Mouse (Mus musculus) ES-E14 (cell line): ENCODE data around the gene Wnt7a. TPM values are rescaled to one million over a fixed set of nuclear protein-coding genes. Genes with fewer than 3 reads are reported as not detected.

Source experiments
- DNase-seq: peaks from one replicate; pipeline ENCODE4 v3.0.0-alpha.2; 2013; ENCODE audit warnings: low read depth, low spot score
- H3K27ac ChIP-seq: 2 replicates; pipeline ENCODE4 v1.5.1; 2012; ENCODE audit warnings: low read depth, mild to moderate bottlenecking, low read length, moderate library complexity, mixed read lengths; ENCODE audit not compliant: poor library complexity, insufficient read depth, severe bottlenecking
- H3K36me3 ChIP-seq: 2 replicates; pipeline ENCODE4 v1.6.1; 2012; ENCODE audit warnings: mild to moderate bottlenecking, low read length, moderate library complexity, mixed read lengths; ENCODE audit not compliant: control insufficient read depth, poor library complexity, insufficient read depth, severe bottlenecking
- H3K4me1 ChIP-seq, 2 experiments: fragments of 150-350 bp in 1 of 2; sonication (generic) in 1 of 2; 2 replicates each; pipeline ENCODE4 v1.6.1; 2012; ENCODE audit warnings: low read length in 2 of 2, mild to moderate bottlenecking in 1 of 2, mixed read lengths in 1 of 2; ENCODE audit not compliant: control insufficient read depth in 2 of 2, insufficient read depth in 2 of 2, poor library complexity in 1 of 2
- H3K4me3 ChIP-seq, 2 experiments: fragments of 150-350 bp in 1 of 2; sonication (generic) in 1 of 2; 2 replicates each; pipeline ENCODE4 v1.5.1; 2012; ENCODE audit warnings: low read length in 2 of 2, low read depth in 1 of 2, mild to moderate bottlenecking in 1 of 2, mixed read lengths in 1 of 2; ENCODE audit not compliant: insufficient read depth in 1 of 2, poor library complexity in 1 of 2, severe bottlenecking in 1 of 2
- H3K9ac ChIP-seq: 2 replicates; pipeline ENCODE4 v1.6.1; 2012; ENCODE audit warnings: low read depth, mild to moderate bottlenecking, low read length, mixed read lengths; ENCODE audit not compliant: poor library complexity, insufficient read depth, severe bottlenecking
- H3K9me3 ChIP-seq: fragments of 150-350 bp; sonication (generic); 2 replicates; pipeline ENCODE4 v1.6.1; 2012; ENCODE audit warnings: low read depth, mild to moderate bottlenecking, low read length; ENCODE audit not compliant: control insufficient read depth, insufficient read depth
- CHD2 ChIP-seq: IDR thresholded peaks from 2 replicates; pipeline ENCODE4 v1.6.1; 2014; ENCODE audit warnings: mild to moderate bottlenecking, low read depth, low read length, inconsistent platforms
- HCFC1 ChIP-seq: IDR thresholded peaks from 2 replicates; pipeline ENCODE4 v1.6.1; 2012; ENCODE audit warnings: low read length, inconsistent platforms, borderline replicate concordance; ENCODE audit not compliant: insufficient read depth
- MAFK ChIP-seq: IDR thresholded peaks from 2 replicates; pipeline ENCODE4 v1.6.1; 2014; ENCODE audit warnings: mild to moderate bottlenecking, low read depth, low read length, inconsistent platforms; ENCODE audit not compliant: insufficient read depth
- ZC3H11A ChIP-seq: IDR thresholded peaks from 2 replicates; pipeline ENCODE4 v1.6.1; 2012; ENCODE audit warnings: low read depth, mild to moderate bottlenecking, inconsistent platforms, low read length, borderline replicate concordance
- ZNF384 ChIP-seq: IDR thresholded peaks from 2 replicates; pipeline ENCODE4 v1.6.1; 2012; ENCODE audit warnings: low read depth, low read length, inconsistent platforms
- in situ Hi-C, 2 experiments: fragments of 600-800 bp; cut with MboI; formaldehyde crosslinking; loops; one replicate each; pipeline ENCODE4 v1.15.1; 2025; ENCODE audit warnings: low sequenced_read_pairs in 2 of 2, inconsistent platforms in 1 of 2; ENCODE audit not compliant: unreplicated experiment in 2 of 2
- total RNA-seq: library from RNA; depleted of rRNA; stranded (reverse); fragments of 300-350 nt; gene quantifications from 2 replicates; pipeline ENCODE4 v1.2.3, GENCODE M21; 2012

Gene Wnt7a
- total RNA-seq, 1 experiment = 1.0 TPM

DNA sequence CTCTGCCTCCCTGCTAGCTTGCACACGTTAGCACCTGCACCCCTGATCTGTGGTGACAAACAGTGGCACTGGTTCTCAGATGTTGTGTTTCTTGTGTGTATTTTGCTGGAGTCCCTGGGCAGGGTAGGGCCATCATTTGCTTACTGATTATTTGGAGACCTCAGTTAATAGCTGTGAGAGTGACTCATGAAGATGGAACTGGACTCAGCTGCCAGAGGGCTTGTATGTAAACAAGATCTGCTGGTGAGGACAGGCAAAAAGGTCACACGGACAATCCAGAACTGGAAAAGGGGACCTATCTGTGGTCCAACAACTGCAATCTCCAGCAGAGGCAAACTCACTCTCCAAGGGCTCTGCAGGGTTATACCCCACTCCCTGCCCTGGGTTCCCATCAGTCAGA lies 52.8 kb downstream of the Wnt7a start:
- TF ChIP-seq ZC3H11A (no peak), CHD2 (no peak), MAFK (no peak), ZNF384 (no peak), HCFC1 (no peak)
- Histone ChIP-seq H3K36me3 (no peaks in the 10 kb centered on the region), H3K4me1 (no peaks in the 10 kb centered on the region), H3K4me3 (no peak overlapping the region), H3K9ac (no peak overlapping the region), H3K9me3 (no peaks in the 10 kb centered on the region), H3K27ac (no peak overlapping the region)
- in situ Hi-C loops = no loop called here
- DNase-seq = no peak

GRCm38 (mm10) chr6:91357238-91357876 lies 53.8 kb downstream of the Wnt7a start:
- no peak overlapping the region for H3K27ac ChIP-seq
- in situ Hi-C loops = no loop called here
- no peak for TF ChIP-seq ZC3H11A
- no peak for TF ChIP-seq CHD2
- no peak for TF ChIP-seq HCFC1
- TF ChIP-seq MAFK = no peak
- TF ChIP-seq ZNF384 = no peak

DNA sequence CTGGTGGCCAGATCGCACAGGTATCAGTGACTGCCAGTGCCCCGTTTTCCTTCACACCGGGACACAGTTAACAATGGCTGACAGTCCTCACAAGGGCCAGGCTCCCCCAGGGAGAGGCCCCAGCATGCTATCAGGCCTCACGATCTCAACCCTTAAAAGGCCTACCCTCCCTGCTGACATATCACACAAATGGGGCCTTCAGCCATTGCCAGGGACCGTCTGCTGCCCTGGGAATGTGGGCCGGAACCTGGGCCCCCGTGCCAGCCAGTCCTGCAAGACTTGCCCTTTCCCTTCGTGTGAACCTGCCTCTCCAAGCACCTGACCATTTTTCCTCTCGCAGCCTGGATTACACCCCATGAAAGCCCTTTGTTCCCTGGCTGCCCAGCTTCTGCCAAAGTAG lies 61.5 kb downstream of the Wnt7a start:
- DNase-seq = no peak
- Histone ChIP-seq H3K9me3 (no peaks in the 10 kb centered on the region), H3K27ac (no peak overlapping the region), H3K4me3 (no peak overlapping the region), H3K36me3 (no peaks in the 10 kb centered on the region), H3K4me1 (peaks cover 0 to 13% of the 10 kb centered on the region in 2 experiments; a peak in 1 of 4 replicates), H3K9ac (no peak overlapping the region)
- in situ Hi-C loops = no loop called here
- TF ChIP-seq MAFK (no peak), ZNF384 (no peak), CHD2 (no peak), ZC3H11A (no peak), HCFC1 (no peak)

More at GRCm38 (mm10) chr6:91357238-91357876, 53.8 kb downstream of the Wnt7a start:
- H3K9ac ChIP-seq = no peak overlapping the region
- H3K4me1 ChIP-seq = no peaks in the 10 kb centered on the region
- H3K36me3 ChIP-seq = no peaks in the 10 kb centered on the region
- no peaks in the 10 kb centered on the region for H3K9me3 ChIP-seq
- no peak overlapping the region for H3K4me3 ChIP-seq
- DNase-seq = no peak

DNA sequence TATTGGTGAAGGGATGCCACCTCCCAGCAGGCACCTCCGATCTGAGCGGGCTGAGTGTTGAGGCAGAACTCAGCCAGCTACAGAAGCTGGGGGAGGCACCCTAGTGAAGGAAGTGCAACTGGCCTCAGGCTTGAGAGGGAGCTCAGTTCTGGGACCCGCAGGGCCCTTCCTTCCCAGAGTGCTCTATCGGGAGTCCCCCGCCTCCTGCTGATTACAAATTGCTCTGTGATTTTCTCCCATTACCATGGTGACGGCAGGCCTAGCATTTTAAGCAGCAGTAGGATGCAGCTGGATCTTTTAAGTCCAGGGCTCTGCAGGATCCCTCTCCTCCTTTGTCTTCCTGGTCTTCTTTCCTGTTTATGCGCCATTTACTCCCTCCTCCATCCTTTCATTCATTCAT lies 63.4 kb downstream of the Wnt7a start:
- H3K4me3 ChIP-seq = no peak overlapping the region
- in situ Hi-C loops = no loop called here
- no peak overlapping the region for H3K27ac ChIP-seq
- DNase-seq = no peak
- H3K36me3 ChIP-seq = no peaks in the 10 kb centered on the region
- peaks cover 0 to 13% of the 10 kb centered on the region in 2 experiments; a peak in 1 of 4 replicates for H3K4me1 ChIP-seq
- no peak for TF ChIP-seq CHD2
- no peak for TF ChIP-seq ZC3H11A
- no peak for TF ChIP-seq ZNF384
- no peak for TF ChIP-seq MAFK
- TF ChIP-seq HCFC1 = no peak
- H3K9me3 ChIP-seq = no peaks in the 10 kb centered on the region
- H3K9ac ChIP-seq = no peak overlapping the region

- Histone ChIP-seq H3K4me3 (no peak overlapping the region), H3K27ac (no peak overlapping the region), H3K36me3 (no peaks in the 10 kb centered on the region), H3K9me3 (no peaks in the 10 kb centered on the region), H3K9ac (no peak overlapping the region), H3K4me1 (peaks cover 0 to 13% of the 10 kb centered on the region in 2 experiments; a peak in 1 of 4 replicates)
- in situ Hi-C loops = no loop called here
- TF ChIP-seq CHD2 (no peak), ZC3H11A (no peak), ZNF384 (no peak), HCFC1 (no peak)
- no peak for DNase-seq
Observed at GRCm38 (mm10) chr6:91346906-91347156, 64.3 kb downstream of the Wnt7a start.
